Mouse (Mus musculus) urinary bladder, postnatal 14 days (tissue): ENCODE measurements around the gene Krt82.
"Not testable (repeated sequence)": the region's sequence is repeated elsewhere in the genome, so short reads cannot be mapped to it uniquely, and the experiment has no call there.

ENCODE experiments used
- DNase-seq: peaks from one replicate; pipeline ENCODE4 v3.0.0; 2021; ENCODE audit warnings: low spot score

Krt82 gene

DNA sequence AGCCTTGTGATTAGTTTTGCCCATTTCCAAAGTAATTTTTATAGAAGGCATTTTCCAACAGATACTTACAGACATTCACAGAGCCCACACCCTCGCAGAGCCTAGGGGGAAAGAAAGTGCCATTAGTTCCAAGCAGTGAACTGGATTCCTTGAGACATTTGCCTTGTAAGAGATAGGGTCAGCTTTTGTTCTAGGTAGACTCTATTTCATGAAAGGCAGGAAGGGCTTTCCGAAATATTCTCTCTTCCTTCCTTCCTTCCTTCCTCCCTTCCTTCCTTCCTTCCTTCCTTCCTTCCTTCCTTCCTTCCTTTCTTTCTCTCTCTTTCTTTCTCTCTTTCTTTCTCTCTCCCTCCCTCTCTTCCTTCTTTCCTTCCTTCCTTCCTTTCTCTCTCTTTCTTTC is 33.3 kb downstream of the Krt82 start, which contains the start of gene Gm49425:
Gene Gm49425, minus strand, starts transcription at position 101 of the 400 bp plus-strand sequence.
- not testable (repeated sequence) for DNase-seq

DNA sequence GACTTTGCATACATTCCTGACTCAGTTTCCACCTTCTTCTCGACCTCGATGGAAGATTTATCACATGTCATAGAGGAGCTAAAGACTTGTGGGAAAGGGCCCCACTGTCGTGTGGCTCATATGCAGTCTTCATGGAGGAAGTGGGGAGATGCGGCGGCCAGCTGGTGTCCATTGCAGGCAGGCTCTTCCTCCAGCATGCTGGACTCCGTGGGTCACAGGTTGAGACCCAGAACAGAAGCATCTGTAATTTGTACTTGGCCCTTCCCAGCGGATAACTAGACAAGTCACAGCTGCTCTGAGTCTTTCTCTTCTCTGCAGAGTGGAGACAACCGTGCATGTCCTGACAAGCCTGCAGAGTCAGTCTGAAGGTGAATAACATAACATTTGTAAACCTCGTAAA is 42.2 kb downstream of the Krt82 start:
- peak; percentile 9 for DNase-seq

DNA sequence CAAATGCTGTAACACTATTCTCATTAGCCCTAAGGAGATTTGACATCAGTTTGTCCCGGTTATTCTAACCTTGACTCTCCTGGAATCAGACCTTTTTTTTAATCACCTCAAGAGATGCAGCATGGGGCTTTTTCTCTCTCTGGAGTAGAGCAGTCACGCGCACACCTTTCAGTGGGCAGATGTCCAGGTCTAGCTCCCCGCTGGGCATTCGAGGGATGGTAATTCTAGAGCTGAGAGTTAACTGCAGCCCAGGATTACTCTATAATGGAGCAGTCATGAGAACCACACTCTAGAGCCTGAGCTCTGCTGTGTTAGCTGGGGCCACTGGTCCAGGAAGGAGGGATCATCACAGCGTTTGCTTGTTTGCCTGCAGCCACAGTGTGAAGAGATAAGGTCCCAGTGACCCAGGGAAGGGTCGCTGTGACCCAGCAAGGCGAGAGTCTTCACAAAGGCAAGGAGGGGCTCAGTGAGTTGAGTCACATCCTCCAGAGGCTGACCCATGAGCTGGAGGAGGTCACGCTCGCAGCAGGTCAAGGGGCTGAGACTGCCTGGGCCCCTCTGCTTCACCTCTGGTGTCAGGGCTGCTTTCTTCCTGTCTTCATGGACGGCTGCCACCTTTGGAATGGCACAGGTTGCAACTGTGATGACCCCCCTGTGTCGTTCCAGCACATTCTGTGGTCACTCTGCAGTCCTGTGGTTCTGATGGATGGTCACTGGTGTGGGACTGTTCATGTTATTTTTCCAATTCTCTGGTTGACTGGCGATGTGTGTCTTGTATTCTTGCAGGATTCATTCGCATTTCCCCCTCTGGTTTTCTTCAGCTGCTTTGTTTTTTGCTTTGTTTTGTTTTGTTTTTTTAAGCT is 43.3 kb downstream of the Krt82 start:
- no peak for DNase-seq

DNA sequence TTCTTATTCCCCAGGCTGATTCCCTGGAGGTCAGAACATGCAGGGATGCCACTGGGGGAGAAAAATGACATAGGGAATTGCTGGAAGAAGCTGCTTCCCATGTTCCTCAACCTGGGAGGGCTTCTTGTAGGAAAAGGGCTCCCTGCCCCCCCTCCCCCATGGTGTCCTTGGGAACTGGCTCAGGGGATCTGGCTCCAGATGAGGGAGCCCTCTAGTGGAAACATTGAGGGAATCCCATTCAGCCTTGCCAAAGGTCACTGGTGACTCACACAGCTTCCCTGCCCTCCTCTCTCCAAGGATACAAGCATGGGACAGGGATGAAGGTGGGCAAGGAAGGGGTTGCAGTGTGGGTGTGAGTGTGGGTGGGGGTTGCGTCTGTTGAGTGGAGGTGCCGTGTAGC is 53.3 kb downstream of the Krt82 start:
- peak; percentile 49 for DNase-seq

DNA sequence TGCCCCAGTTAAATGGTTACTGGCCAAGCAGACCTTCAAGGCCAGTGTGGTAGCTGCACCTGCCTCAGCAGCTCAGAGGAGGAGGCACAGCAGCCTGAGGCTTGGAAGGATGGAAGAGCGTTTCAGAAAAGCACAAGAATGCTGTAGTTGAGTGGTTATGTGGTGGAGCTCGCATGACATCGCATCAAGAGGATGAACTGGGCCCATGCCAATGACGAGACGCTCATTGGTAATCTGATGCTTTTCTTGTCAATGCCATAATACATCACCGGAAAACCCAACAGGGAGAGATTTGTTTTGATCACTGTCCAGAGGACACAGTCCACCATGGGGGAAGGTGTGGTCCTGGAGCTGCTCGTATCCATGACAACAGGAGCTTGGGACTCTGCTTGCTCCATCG is 55.2 kb downstream of the Krt82 start:
- DNase-seq, result no peak

DNA sequence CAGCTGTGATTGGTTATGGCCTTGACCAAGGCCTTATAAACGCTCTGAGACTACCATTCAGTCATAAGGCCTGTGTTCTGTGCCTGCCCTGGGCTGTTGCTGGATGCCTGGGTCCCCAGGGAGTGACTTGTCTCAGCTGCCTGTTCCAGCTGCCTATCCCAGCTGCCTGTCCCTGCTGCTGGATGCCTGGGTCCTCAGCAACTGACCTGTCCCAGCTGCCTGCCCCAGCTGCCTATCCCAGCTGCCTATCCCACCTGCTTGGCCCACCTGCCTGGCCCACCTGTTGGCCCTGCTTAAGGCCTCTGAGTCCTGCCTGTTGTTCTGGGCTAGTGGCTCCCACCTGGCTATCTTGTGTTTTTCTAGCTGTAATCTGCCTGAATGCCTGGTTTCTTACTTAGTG is 56.3 kb downstream of the Krt82 start:
- DNase-seq, result no peak

DNA sequence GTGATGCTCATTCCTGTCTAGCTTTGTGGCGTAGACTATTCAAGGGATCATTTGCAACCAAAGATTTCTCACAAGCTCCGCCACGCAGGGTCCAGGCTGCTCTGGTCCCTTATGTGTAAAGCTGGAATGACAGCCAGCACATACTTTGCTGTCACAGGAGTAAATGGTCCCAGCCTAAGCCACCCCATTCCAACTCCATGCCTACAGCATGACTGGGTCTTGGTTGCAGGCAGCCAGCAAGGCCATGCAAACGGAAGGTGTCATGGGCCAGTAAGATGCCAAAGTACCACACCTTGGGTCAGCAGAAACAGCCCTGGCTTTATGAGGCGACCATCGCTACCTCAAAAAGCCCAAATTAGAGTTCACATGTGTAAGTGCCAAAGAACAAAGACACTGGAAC is 56.8 kb downstream of the Krt82 start:
- no peak for DNase-seq

DNA sequence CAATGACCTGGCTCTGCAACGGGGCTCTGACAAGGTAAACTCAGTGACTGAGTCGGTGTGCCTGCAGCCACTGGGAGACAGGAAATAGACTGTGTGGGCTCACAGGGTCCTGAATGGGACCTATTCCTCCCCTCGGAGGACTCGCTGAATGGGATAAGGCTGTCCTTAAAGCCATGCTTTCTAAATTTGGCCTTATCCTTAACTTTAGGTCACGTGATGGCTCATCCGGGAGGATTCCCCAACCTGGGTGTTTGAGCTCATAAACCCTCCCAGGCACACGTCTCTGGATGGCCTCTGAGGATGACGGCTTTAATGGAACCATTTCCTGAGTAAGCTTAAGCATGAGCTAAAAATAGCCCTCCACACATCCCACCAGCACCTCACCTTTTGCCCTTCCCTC is 57.7 kb downstream of the Krt82 start:
- no peak for DNase-seq

DNA sequence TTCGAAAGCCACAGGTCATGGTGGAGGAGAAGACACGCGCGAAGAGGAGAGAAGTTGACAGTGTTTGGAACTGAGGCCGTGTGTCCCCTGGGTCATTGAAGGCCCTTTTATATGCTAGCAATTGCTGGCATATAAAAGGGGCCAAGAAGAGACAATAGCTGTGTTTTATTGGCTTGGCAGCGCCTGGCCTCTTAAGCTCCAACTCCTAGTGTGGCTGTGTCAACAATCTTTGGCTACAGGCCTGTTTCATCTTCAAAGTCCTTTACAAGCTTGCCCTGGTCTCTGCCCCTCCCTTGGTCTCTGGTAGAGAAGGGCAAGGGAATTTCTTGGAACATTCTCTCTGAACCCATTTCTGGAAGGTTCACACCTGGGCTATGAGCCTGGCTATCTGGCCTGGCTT is 59.0 kb downstream of the Krt82 start, which contains the start of gene Krt83:
Gene Krt83, minus strand, starts transcription at position 82 of the 400 bp plus-strand sequence.
- DNase-seq, result no peak
